Mouse (Mus musculus) left cerebral cortex, adult 2 months (tissue): ENCODE results near the gene Tmem37. TPM values are rescaled to one million over a fixed set of nuclear protein-coding genes. Genes with fewer than 3 reads are reported as not detected.
"Not testable (repeated sequence)": the region's sequence is repeated elsewhere in the genome, so short reads cannot be mapped to it uniquely, and the experiment has no call there.

Experiments used
- DNase-seq, 2 experiments: peaks; one replicate each; pipeline ENCODE4 v3.0.0; 2021 to 2022; ENCODE audit warnings: low spot score in 2 of 2, mixed read lengths in 1 of 2; ENCODE audit errors: extremely low spot score in 1 of 2
- H3K27ac ChIP-seq: fragments of 200-600 bp; 2 replicates; pipeline ENCODE4 v1.8.1; 2022
- H3K4me3 ChIP-seq: fragments of 200-600 bp; 2 replicates; pipeline ENCODE4 v1.8.1; 2022
- CTCF ChIP-seq: fragments of 200-600 bp; IDR thresholded peaks from 2 replicates; pipeline ENCODE4 v1.8.1; 2022; ENCODE audit warnings: antibody characterized with exemption, mild to moderate bottlenecking, moderate library complexity
- intact Hi-C: fragments of 180-260 bp; cut with DNase I; formaldehyde crosslinking; loops from one replicate; pipeline ENCODE4 v1.15.1; 2025
- total RNA-seq, 2 experiments: library from RNA; stranded (reverse); gene quantifications; 2 replicates each; pipeline ENCODE4 v1.2.3; 2021

Tmem37 gene
- total RNA-seq, 2 experiments from 2014 or later = 1.6 to 2.5 TPM

DNA sequence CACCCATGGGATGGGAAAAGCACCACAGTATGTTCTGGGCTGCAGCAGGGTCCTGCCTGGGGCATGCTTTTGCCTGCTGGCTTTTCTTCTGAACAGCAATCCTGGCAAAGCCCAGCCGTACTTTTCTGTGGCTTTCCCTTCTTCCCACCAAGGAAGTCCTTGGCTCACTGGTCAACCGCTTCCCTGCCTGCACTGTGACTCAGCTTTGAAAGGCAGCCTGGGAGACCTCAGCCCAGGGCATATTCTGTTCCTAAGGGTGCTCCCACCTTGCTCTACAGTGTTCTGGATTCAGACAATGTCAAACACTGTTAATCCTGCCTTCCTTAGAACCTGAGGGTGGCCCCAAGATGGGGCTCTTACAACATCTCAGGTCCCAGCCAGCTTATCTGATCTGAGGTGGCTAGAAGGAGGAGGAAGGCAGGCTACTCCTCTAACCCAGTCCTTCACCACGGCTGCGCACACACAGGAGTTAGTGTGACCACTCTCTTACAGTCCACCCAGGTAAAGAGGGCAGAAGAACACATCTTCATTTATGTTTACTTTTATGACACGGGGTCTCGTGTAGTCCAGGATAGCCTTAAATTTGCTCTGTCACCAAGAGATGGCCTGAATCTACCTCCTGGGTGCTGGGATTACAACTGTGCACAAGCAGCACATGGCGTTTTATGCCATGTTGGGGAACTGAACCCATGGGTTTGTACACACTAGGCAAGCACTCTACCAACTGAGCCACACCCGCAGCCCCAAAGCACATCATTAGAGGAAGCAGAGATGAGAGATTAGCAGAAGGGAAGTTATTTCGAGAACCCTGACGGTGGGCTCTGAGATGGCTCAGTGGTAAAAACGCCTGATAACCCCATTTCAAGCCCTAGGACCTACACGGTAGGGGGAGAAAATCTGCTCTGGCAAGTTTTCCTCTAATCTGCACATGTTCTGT lies 38.6 kb upstream of the Tmem37 start:
- Histone ChIP-seq H3K4me3 (no peak overlapping the region), H3K27ac (no peak overlapping the region)
- DNase-seq = no peak
- no peak for TF ChIP-seq CTCF
- intact Hi-C loops = no loop called here

- TF ChIP-seq CTCF = no peak
- no peak overlapping the region for H3K4me3 ChIP-seq
- H3K27ac ChIP-seq = no peak overlapping the region
- no peak for DNase-seq
- intact Hi-C loops = no loop called here
Measured at GRCm38 (mm10) chr1:120111766-120112165, 37.9 kb upstream of the Tmem37 start.

- H3K27ac ChIP-seq = no peak overlapping the region
- H3K4me3 ChIP-seq = no peak overlapping the region
- DNase-seq = no peak
- intact Hi-C loops = no loop called here
- TF ChIP-seq CTCF = no peak
Measured at GRCm38 (mm10) chr1:120109741-120110432, 36.0 kb upstream of the Tmem37 start.

- Histone ChIP-seq H3K4me3 (no peak overlapping the region), H3K27ac (no peak overlapping the region)
- no peak for DNase-seq
- peak; percentile 7; the same call in 1 of the 2 replicates for TF ChIP-seq CTCF
- intact Hi-C loops = no loop called here
Measured at GRCm38 (mm10) chr1:120105556-120105959, 31.7 kb upstream of the Tmem37 start.

DNA sequence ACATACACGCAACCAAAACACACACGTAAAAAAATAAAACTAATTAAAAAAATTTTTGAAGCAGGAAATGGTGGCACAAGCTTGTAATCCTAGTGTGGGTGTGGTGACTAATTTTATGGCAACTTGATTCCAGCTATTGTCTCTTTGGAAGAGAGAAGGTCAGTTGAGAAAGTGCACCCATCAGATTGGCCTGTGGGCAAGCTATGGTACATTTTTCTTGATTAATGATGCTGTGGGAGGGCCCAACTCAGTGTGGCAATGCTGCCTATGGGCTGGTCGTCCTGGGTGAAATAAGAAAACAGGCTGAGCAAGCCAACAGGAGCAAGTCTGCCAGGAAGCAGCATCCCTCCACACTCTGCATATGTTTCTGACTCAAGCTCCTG lies 27.3 kb upstream of the Tmem37 start:
- TF ChIP-seq CTCF = no peak
- Histone ChIP-seq H3K4me3 (no peak overlapping the region), H3K27ac (no peak overlapping the region)
- no peak for DNase-seq
- intact Hi-C loops = loop anchor here (2.0 kb wide), 1 partner anchor 46 kb away; no protein-coding TSS in a partner anchor

- H3K4me3 ChIP-seq = no peak overlapping the region
- H3K27ac ChIP-seq = no peak overlapping the region
- no peak for TF ChIP-seq CTCF
- intact Hi-C loops = loop anchor here (2.0 kb wide), 1 partner anchor 46 kb away; no protein-coding TSS in a partner anchor
- DNase-seq = no peak
Measured at GRCm38 (mm10) chr1:120100456-120101226, 26.8 kb upstream of the Tmem37 start.

DNA sequence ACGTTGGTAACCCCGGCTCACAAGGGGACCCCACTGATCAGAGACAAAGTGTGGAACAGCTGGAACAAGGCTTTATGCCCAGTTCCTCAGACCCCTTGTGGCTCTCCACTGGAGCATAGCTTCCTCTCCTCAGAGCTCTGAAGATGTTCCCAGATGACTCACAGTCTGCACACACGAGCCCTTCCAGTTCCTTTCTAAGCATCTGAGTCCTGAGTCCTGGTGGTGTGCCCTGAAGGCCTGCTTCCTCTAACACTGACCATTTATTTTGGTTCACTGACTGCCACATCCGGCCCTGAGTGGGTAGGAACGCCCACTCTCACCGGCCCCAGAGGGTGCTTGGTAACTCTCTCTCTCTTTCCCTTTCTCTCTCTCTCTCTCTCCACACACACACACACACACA lies 25.6 kb upstream of the Tmem37 start:
- intact Hi-C loops = loop anchor here (2.0 kb wide), 2 partner anchors 55 to 451 kb away; no protein-coding TSS in a partner anchor
- no peak for DNase-seq
- H3K4me3 ChIP-seq = no peak overlapping the region
- H3K27ac ChIP-seq = no peak overlapping the region
- TF ChIP-seq CTCF = no peak

GRCm38 (mm10) chr1:120098327-120098726 lies 24.5 kb upstream of the Tmem37 start:
- intact Hi-C loops = loop anchor here (2.0 kb wide), 2 partner anchors 56 to 452 kb away; no protein-coding TSS in a partner anchor
- H3K4me3 ChIP-seq = no peak overlapping the region

DNA sequence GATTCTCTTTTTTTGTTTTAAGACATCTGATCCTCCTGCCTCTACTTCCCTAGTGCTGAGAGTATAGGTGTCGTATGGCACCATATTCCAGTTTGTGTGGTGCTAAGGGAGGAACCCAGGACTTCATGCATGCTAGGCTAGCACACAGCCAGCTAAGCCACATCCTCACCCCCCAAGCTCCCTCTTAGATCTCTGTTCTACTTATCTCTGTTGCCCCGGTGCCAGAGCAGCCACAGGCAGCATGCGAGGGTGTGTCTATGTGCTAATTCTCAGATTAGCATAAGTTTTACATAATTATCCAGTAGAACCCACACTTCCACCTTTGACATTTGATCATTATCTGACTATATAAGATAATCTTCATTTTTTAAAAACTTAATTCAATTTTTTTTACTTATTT lies 21.0 kb upstream of the Tmem37 start:
- Histone ChIP-seq H3K4me3 (no peak overlapping the region), H3K27ac (no peak overlapping the region)
- intact Hi-C loops = no loop called here
- TF ChIP-seq CTCF = no peak
- no peak for DNase-seq

More at GRCm38 (mm10) chr1:120098327-120098726, 24.5 kb upstream of the Tmem37 start:
- peak; percentile 70 to 76 for DNase-seq
- peak; percentile 96 for TF ChIP-seq CTCF
- no peak overlapping the region for H3K27ac ChIP-seq

GRCm38 (mm10) chr1:120093482-120094134 lies 19.7 kb upstream of the Tmem37 start:
- TF ChIP-seq CTCF = peak; percentile 78
- DNase-seq = peak; percentile 83 to 91
- intact Hi-C loops = loop anchor here (1.0 kb wide), 1 partner anchor 60 kb away; no protein-coding TSS in a partner anchor

More at GRCm38 (mm10) chr1:120093482-120094134, 19.7 kb upstream of the Tmem37 start:
- H3K27ac ChIP-seq, H3K4me3 ChIP-seq: not testable (repeated sequence)
